Mouse (Mus musculus) lung, postnatal 0 days (tissue): Measurements from ENCODE around the gene Ppil1.

ENCODE experiments used
- CTCF ChIP-seq: IDR thresholded peaks from 2 replicates; pipeline ENCODE4 v1.5.1; 2016; ENCODE audit warnings: antibody characterized with exemption, mild to moderate bottlenecking
- EP300 ChIP-seq: IDR thresholded peaks from 2 replicates; pipeline ENCODE4 v1.6.1; 2016; ENCODE audit warnings: antibody characterized with exemption, mild to moderate bottlenecking, control low read depth

- TF ChIP-seq CTCF (no peak), EP300 (no peak)
Measured at GRCm38 (mm10) chr17:29273889-29274288, 9.9 kb upstream of the Ppil1 start.
